Mouse (Mus musculus) liver, postnatal 0 days (tissue): ENCODE measurements around the gene Agpat1. TPM values are rescaled to one million over a fixed set of nuclear protein-coding genes. Genes with fewer than 3 reads are reported as not detected.

Experiments
- ATAC-seq: fragments of 200-750 bp; cut with Nextera tagmentation; 2 replicates; pipeline ENCODE4 v1.8.0; 2017; ENCODE audit warnings: mild to moderate bottlenecking, moderate library complexity
- DNase-seq: peaks from one replicate; pipeline ENCODE4 v3.0.0-alpha.2; 2016
- H3K27ac ChIP-seq: fragments of 300-500 bp; sonication (generic); 2 replicates; pipeline ENCODE4 v1.5.1; 2014; ENCODE audit warnings: antibody characterized with exemption, moderate library complexity, mild to moderate bottlenecking, low read depth
- H3K27me3 ChIP-seq: fragments of 300-500 bp; sonication (generic); 2 replicates; pipeline ENCODE4 v1.6.1; 2014; ENCODE audit warnings: low read length, control low read depth, mixed read lengths; ENCODE audit not compliant: insufficient read depth
- H3K36me3 ChIP-seq: fragments of 300-500 bp; sonication (generic); replicated peaks from 2 replicates; pipeline ENCODE4 v1.6.1; 2014; ENCODE audit warnings: mild to moderate bottlenecking, control low read depth, low read length, moderate library complexity, mixed read lengths; ENCODE audit not compliant: insufficient read depth
- H3K4me1 ChIP-seq: fragments of 300-500 bp; sonication (generic); 2 replicates; pipeline ENCODE4 v1.6.1; 2014; ENCODE audit warnings: antibody characterized with exemption, mild to moderate bottlenecking, control low read depth; ENCODE audit not compliant: insufficient read depth
- H3K4me2 ChIP-seq: fragments of 300-500 bp; sonication (generic); 2 replicates; pipeline ENCODE4 v1.6.1; 2014; ENCODE audit warnings: low read depth, mild to moderate bottlenecking, low read length, moderate library complexity, mixed read lengths
- H3K4me3 ChIP-seq: fragments of 300-500 bp; sonication (generic); 2 replicates; pipeline ENCODE4 v1.5.1; 2014; ENCODE audit warnings: low read depth, low read length
- H3K9ac ChIP-seq: fragments of 300-500 bp; sonication (generic); replicated peaks from 2 replicates; pipeline ENCODE4 v1.6.1; 2014; ENCODE audit warnings: mild to moderate bottlenecking, moderate library complexity
- H3K9me3 ChIP-seq: fragments of 300-500 bp; sonication (generic); 2 replicates; pipeline ENCODE4 v1.6.1; 2016; ENCODE audit warnings: mild to moderate bottlenecking, control low read depth, low read length, mixed read lengths
- CTCF ChIP-seq: sonication (generic); IDR thresholded peaks from 2 replicates; pipeline ENCODE4 v1.5.1; 2016; ENCODE audit warnings: antibody characterized with exemption, low read depth
- EP300 ChIP-seq: IDR thresholded peaks from 2 replicates; pipeline ENCODE4 v1.6.1; 2016; ENCODE audit warnings: antibody characterized with exemption, low read depth, mild to moderate bottlenecking
- WGBS: fragments of 180-500 bp; shearing (Covaris S2); extraction: QIAGEN DNeasy Blood & Tissue Kit; methylation state at CpG from one replicate; pipeline ENCODE4 v1.1.7; 2014; ENCODE audit not compliant: insufficient replicate concordance; 5-methylcytosine and 5-hydroxymethylcytosine counted together
- polyA plus RNA-seq: library from polyadenylated mRNA; unstranded; fragments of >200 nt; fragmentation: Nextera tagmentation; extraction: Ambion mirVana; gene quantifications from 2 replicates; pipeline ENCODE4 v1.2.1, GENCODE M21; 2015

Agpat1 gene
- polyA plus RNA-seq, result 9.9 and 11.1 TPM in 2 replicates

- Histone ChIP-seq H3K27ac (peak within 1 kb of the TSS; percentile 96), H3K9me3 (no peaks in the 10 kb centered on the region), H3K4me2 (peak within 1 kb of the TSS; percentile 97), H3K4me3 (peak within 1 kb of the TSS; percentile 77), H3K36me3 (peaks cover 15% of the 10 kb centered on the region), H3K27me3 (no peaks in the 10 kb centered on the region), H3K9ac (peak within 1 kb of the TSS; percentile 86), H3K4me1 (peaks cover 53% of the 10 kb centered on the region)
- 0% methylated on average over 35 of the region's 35 CpGs for WGBS
- no peak for TF ChIP-seq EP300
- TF ChIP-seq CTCF, result no peak
- DNase-seq, result peak; percentile 99
- peak; percentile 83 for ATAC-seq
Observed at GRCm38 (mm10) chr17:34604061-34604508, at the start of gene Agpat1. Gene Agpat1, plus strand, starts transcription at chr17:34604262.

- WGBS, result 23% methylated on average over 5 of the region's 5 CpGs
- Histone ChIP-seq H3K4me3 (no peak overlapping the region), H3K9me3 (no peaks in the 10 kb centered on the region), H3K4me1 (0 out of 2 replicates have a peak, but pooled peaks cover 3% of the 10 kb centered on the region), H3K27ac (no peak overlapping the region), H3K27me3 (no peaks in the 10 kb centered on the region), H3K36me3 (no peaks in the 10 kb centered on the region), H3K4me2 (no peak overlapping the region), H3K9ac (no peak overlapping the region)
- TF ChIP-seq CTCF (peak; percentile 93), EP300 (no peak)
- DNase-seq (peak; percentile 87), ATAC-seq (peak; percentile 69; the same call in 1 of the 2 replicates)
Observed at GRCm38 (mm10) chr17:34555483-34555882, 48.6 kb upstream of the Agpat1 start.

GRCm38 (mm10) chr17:34556406-34556805 lies 47.7 kb upstream of the Agpat1 start:
- no peaks in the 10 kb centered on the region for H3K36me3 ChIP-seq
- ATAC-seq (no peak), DNase-seq (no peak)
- no peak overlapping the region for H3K9ac ChIP-seq
- H3K27ac ChIP-seq, result no peak overlapping the region
- 48% methylated on average over 8 of the region's 8 CpGs for WGBS
- H3K4me1 ChIP-seq, result 0 out of 2 replicates have a peak, but pooled peaks cover 3% of the 10 kb centered on the region
- H3K27me3 ChIP-seq, result no peaks in the 10 kb centered on the region
- no peak overlapping the region for H3K4me3 ChIP-seq
- TF ChIP-seq CTCF (no peak), EP300 (no peak)
- H3K4me2 ChIP-seq, result no peak overlapping the region
- H3K9me3 ChIP-seq, result no peaks in the 10 kb centered on the region

GRCm38 (mm10) chr17:34557411-34557810 lies 46.7 kb upstream of the Agpat1 start:
- no peak overlapping the region for H3K9ac ChIP-seq
- WGBS, result 65% methylated on average over 11 of the region's 11 CpGs
- no peak overlapping the region for H3K4me3 ChIP-seq
- H3K36me3 ChIP-seq, result no peaks in the 10 kb centered on the region
- TF ChIP-seq EP300 (no peak), CTCF (no peak)
- no peak for DNase-seq
- no peaks in the 10 kb centered on the region for H3K9me3 ChIP-seq
- ATAC-seq, result no peak
- H3K27ac ChIP-seq, result no peak overlapping the region
- H3K4me2 ChIP-seq, result no peak overlapping the region
- H3K4me1 ChIP-seq, result 0 out of 2 replicates have a peak, but pooled peaks cover 3% of the 10 kb centered on the region
- no peaks in the 10 kb centered on the region for H3K27me3 ChIP-seq

- Histone ChIP-seq H3K4me1 (0 out of 2 replicates have a peak, but pooled peaks cover 3% of the 10 kb centered on the region), H3K27ac (no peak overlapping the region), H3K9ac (no peak overlapping the region), H3K36me3 (no peaks in the 10 kb centered on the region), H3K4me3 (no peak overlapping the region), H3K27me3 (no peaks in the 10 kb centered on the region), H3K4me2 (no peak overlapping the region), H3K9me3 (no peaks in the 10 kb centered on the region)
- DNase-seq, result no peak
- no peak for ATAC-seq
- TF ChIP-seq CTCF, result no peak
- TF ChIP-seq EP300, result no peak
- 80% methylated on average over 7 of the region's 7 CpGs for WGBS
Observed at GRCm38 (mm10) chr17:34559116-34559515, 44.9 kb upstream of the Agpat1 start.

GRCm38 (mm10) chr17:34559895-34560294 lies 44.2 kb upstream of the Agpat1 start:
- Histone ChIP-seq H3K27ac (no peak overlapping the region), H3K9me3 (no peaks in the 10 kb centered on the region), H3K4me2 (no peak overlapping the region), H3K4me3 (no peak overlapping the region), H3K27me3 (no peaks in the 10 kb centered on the region), H3K4me1 (0 out of 2 replicates have a peak, but pooled peaks cover 3% of the 10 kb centered on the region), H3K36me3 (no peaks in the 10 kb centered on the region), H3K9ac (no peak overlapping the region)
- DNase-seq (peak; percentile 42), ATAC-seq (no peak)
- WGBS, result 37% methylated on average over 15 of the region's 15 CpGs
- TF ChIP-seq EP300, result no peak
- peak; percentile 40 for TF ChIP-seq CTCF
